Mouse (Mus musculus): ENCODE measurements around the gene Bcl11a. TPM values are rescaled to one million over a fixed set of nuclear protein-coding genes. Genes with fewer than 3 reads are reported as not detected.

Gene Bcl11a
- polyA plus RNA-seq, 1 experiment from 2014 or later = 95.2 TPM

GRCm38 (mm10) chr11:24201223-24201622 is 123.4 kb downstream of the Bcl11a start:
- DNase-seq (ENCODE audit: low spot score) = no peak
- Histone ChIP-seq H3K9ac (ENCODE audit: low read length) (no peak overlapping the region), H3K27ac (replicated peaks; ENCODE audit: low read depth, low read length) (no peak overlapping the region)

GRCm38 (mm10) chr11:24202641-24203361 is 124.9 kb downstream of the Bcl11a start:
- no peaks in the 10 kb centered on the region for H3K36me3 ChIP-seq (ENCODE audit: control insufficient read depth, insufficient read depth, low read length)
- H3K4me3 ChIP-seq (ENCODE audit: low read depth, low read length) = no peak overlapping the region
- peak overlapping the region; percentile 12; the same call in 1 of the 2 replicates for H3K4me2 ChIP-seq (ENCODE audit: low read depth, severe bottlenecking)
- H3K27me3 ChIP-seq (ENCODE audit: control insufficient read depth, insufficient read depth, low read length) = no peaks in the 10 kb centered on the region
- peak; percentile 82 for ATAC-seq (ENCODE audit: insufficient number of reproducible peaks, low FRiP score, low TSS enrichment, low read depth)
- H3K4me1 ChIP-seq (ENCODE audit: control insufficient read depth, insufficient read depth, low read length) = peaks cover 9% of the 10 kb centered on the region; the same call in 1 of the 2 replicates
- H3K9me3 ChIP-seq (ENCODE audit: control insufficient read depth, low read length) = no peaks in the 10 kb centered on the region; the same call in 1 of the 2 replicates
- peak overlapping the region; percentile 56 for H3K27ac ChIP-seq (replicated peaks; ENCODE audit: low read depth, low read length)
- WGBS = 19% methylated on average over 7 of the region's 7 CpGs
- DNase-seq (ENCODE audit: low spot score) = peak; percentile 69
- no peak overlapping the region for H3K9ac ChIP-seq (ENCODE audit: low read length)

More at GRCm38 (mm10) chr11:24201223-24201622, 123.4 kb downstream of the Bcl11a start:
- Histone ChIP-seq H3K4me1 (ENCODE audit: control insufficient read depth, insufficient read depth, low read length) (peaks cover 9% of the 10 kb centered on the region; the same call in 1 of the 2 replicates), H3K27me3 (ENCODE audit: control insufficient read depth, insufficient read depth, low read length) (no peaks in the 10 kb centered on the region), H3K36me3 (ENCODE audit: control insufficient read depth, insufficient read depth, low read length) (no peaks in the 10 kb centered on the region), H3K4me2 (ENCODE audit: low read depth, severe bottlenecking) (no peak overlapping the region), H3K9me3 (ENCODE audit: control insufficient read depth, low read length) (no peaks in the 10 kb centered on the region; the same call in 1 of the 2 replicates), H3K4me3 (ENCODE audit: low read depth, low read length) (no peak overlapping the region)
- WGBS = 82% methylated on average over 4 of the region's 4 CpGs
- no peak for ATAC-seq (ENCODE audit: insufficient number of reproducible peaks, low FRiP score, low TSS enrichment, low read depth)

- Histone ChIP-seq H3K27me3 (ENCODE audit: control insufficient read depth, insufficient read depth, low read length) (no peaks in the 10 kb centered on the region), H3K9ac (ENCODE audit: low read length) (no peak overlapping the region), H3K9me3 (ENCODE audit: control insufficient read depth, low read length) (no peaks in the 10 kb centered on the region; the same call in 1 of the 2 replicates), H3K4me2 (ENCODE audit: low read depth, severe bottlenecking) (no peak overlapping the region; the same call in 1 of the 2 replicates), H3K27ac (replicated peaks; ENCODE audit: low read depth, low read length) (peak overlapping the region; percentile 50; the same call in 1 of the 2 replicates), H3K4me3 (ENCODE audit: low read depth, low read length) (no peak overlapping the region), H3K4me1 (ENCODE audit: control insufficient read depth, insufficient read depth, low read length) (peaks cover 9% of the 10 kb centered on the region; the same call in 1 of the 2 replicates), H3K36me3 (ENCODE audit: control insufficient read depth, insufficient read depth, low read length) (no peaks in the 10 kb centered on the region)
- DNase-seq (ENCODE audit: low spot score) (no peak), ATAC-seq (ENCODE audit: insufficient number of reproducible peaks, low FRiP score, low TSS enrichment, low read depth) (peak; percentile 38; the same call in 1 of the 2 replicates)
- WGBS = 94% methylated on average over 1 of the region's 1 CpGs
Observed at GRCm38 (mm10) chr11:24203489-24203888, 125.6 kb downstream of the Bcl11a start.

- WGBS = 30% methylated on average over 6 of the region's 6 CpGs
- H3K27ac ChIP-seq (replicated peaks; ENCODE audit: low read depth, low read length) = no peak overlapping the region
- DNase-seq (ENCODE audit: low spot score) = peak; percentile 31
Observed at GRCm38 (mm10) chr11:24208951-24209351, 131.1 kb downstream of the Bcl11a start.

GRCm38 (mm10) chr11:24214509-24215134 is 136.8 kb downstream of the Bcl11a start:
- peaks cover 10% of the 10 kb centered on the region for H3K4me1 ChIP-seq (ENCODE audit: control insufficient read depth, insufficient read depth, low read length)
- DNase-seq (ENCODE audit: low spot score) (peak; percentile 45), ATAC-seq (ENCODE audit: insufficient number of reproducible peaks, low FRiP score, low TSS enrichment, low read depth) (peak; percentile 45)
- H3K4me2 ChIP-seq (ENCODE audit: low read depth, severe bottlenecking) = no peak overlapping the region
- peak overlapping the region; percentile 58; the same call in 1 of the 2 replicates for H3K27ac ChIP-seq (replicated peaks; ENCODE audit: low read depth, low read length)
- no peaks in the 10 kb centered on the region for H3K27me3 ChIP-seq (ENCODE audit: control insufficient read depth, insufficient read depth, low read length)
- no peak overlapping the region for H3K9ac ChIP-seq (ENCODE audit: low read length)
- H3K9me3 ChIP-seq (ENCODE audit: control insufficient read depth, low read length) = no peaks in the 10 kb centered on the region
- no peaks in the 10 kb centered on the region for H3K36me3 ChIP-seq (ENCODE audit: control insufficient read depth, insufficient read depth, low read length)
- no peak overlapping the region for H3K4me3 ChIP-seq (ENCODE audit: low read depth, low read length)
- WGBS = 4% methylated on average over 3 of the region's 3 CpGs

More at GRCm38 (mm10) chr11:24208951-24209351, 131.1 kb downstream of the Bcl11a start:
- Histone ChIP-seq H3K9me3 (ENCODE audit: control insufficient read depth, low read length) (no peaks in the 10 kb centered on the region), H3K36me3 (ENCODE audit: control insufficient read depth, insufficient read depth, low read length) (no peaks in the 10 kb centered on the region), H3K9ac (ENCODE audit: low read length) (no peak overlapping the region), H3K27me3 (ENCODE audit: control insufficient read depth, insufficient read depth, low read length) (no peaks in the 10 kb centered on the region), H3K4me1 (ENCODE audit: control insufficient read depth, insufficient read depth, low read length) (peaks cover 9% of the 10 kb centered on the region; the same call in 1 of the 2 replicates), H3K4me2 (ENCODE audit: low read depth, severe bottlenecking) (no peak overlapping the region), H3K4me3 (ENCODE audit: low read depth, low read length) (no peak overlapping the region)
- ATAC-seq (ENCODE audit: insufficient number of reproducible peaks, low FRiP score, low TSS enrichment, low read depth) = no peak

GRCm38 (mm10) chr11:24217741-24218333 is 140.0 kb downstream of the Bcl11a start:
- Histone ChIP-seq H3K27ac (replicated peaks; ENCODE audit: low read depth, low read length) (no peak overlapping the region), H3K4me1 (ENCODE audit: control insufficient read depth, insufficient read depth, low read length) (peaks cover 10% of the 10 kb centered on the region), H3K9me3 (ENCODE audit: control insufficient read depth, low read length) (no peaks in the 10 kb centered on the region; the same call in 1 of the 2 replicates), H3K4me3 (ENCODE audit: low read depth, low read length) (no peak overlapping the region), H3K36me3 (ENCODE audit: control insufficient read depth, insufficient read depth, low read length) (no peaks in the 10 kb centered on the region), H3K9ac (ENCODE audit: low read length) (no peak overlapping the region), H3K27me3 (ENCODE audit: control insufficient read depth, insufficient read depth, low read length) (no peaks in the 10 kb centered on the region), H3K4me2 (ENCODE audit: low read depth, severe bottlenecking) (no peak overlapping the region)
- ATAC-seq (ENCODE audit: insufficient number of reproducible peaks, low FRiP score, low TSS enrichment, low read depth) = no peak
- 92% methylated on average over 6 of the region's 6 CpGs for WGBS
- no peak for DNase-seq (ENCODE audit: low spot score)

- Histone ChIP-seq H3K4me3 (ENCODE audit: low read depth, low read length) (no peak overlapping the region), H3K4me2 (ENCODE audit: low read depth, severe bottlenecking) (no peak overlapping the region), H3K27me3 (ENCODE audit: control insufficient read depth, insufficient read depth, low read length) (no peaks in the 10 kb centered on the region), H3K36me3 (ENCODE audit: control insufficient read depth, insufficient read depth, low read length) (no peaks in the 10 kb centered on the region), H3K4me1 (ENCODE audit: control insufficient read depth, insufficient read depth, low read length) (no peaks in the 10 kb centered on the region), H3K9me3 (ENCODE audit: control insufficient read depth, low read length) (no peaks in the 10 kb centered on the region; the same call in 1 of the 2 replicates), H3K27ac (replicated peaks; ENCODE audit: low read depth, low read length) (no peak overlapping the region), H3K9ac (ENCODE audit: low read length) (no peak overlapping the region)
- 72% methylated on average over 4 of the region's 4 CpGs for WGBS
- no peak for DNase-seq (ENCODE audit: low spot score)
- no peak for ATAC-seq (ENCODE audit: insufficient number of reproducible peaks, low FRiP score, low TSS enrichment, low read depth)
Observed at GRCm38 (mm10) chr11:24221601-24222307, 143.9 kb downstream of the Bcl11a start.

All from limb, embryonic 11.5 days (tissue).